Mouse (Mus musculus): ENCODE measurements at regions not wholly inside any gene's neighbourhood (a gene's known extent, or its start where the extent isn't known, plus 50 kb on each side); places are given as distances from the start of the nearest gene placed in this dataset.

DNA sequence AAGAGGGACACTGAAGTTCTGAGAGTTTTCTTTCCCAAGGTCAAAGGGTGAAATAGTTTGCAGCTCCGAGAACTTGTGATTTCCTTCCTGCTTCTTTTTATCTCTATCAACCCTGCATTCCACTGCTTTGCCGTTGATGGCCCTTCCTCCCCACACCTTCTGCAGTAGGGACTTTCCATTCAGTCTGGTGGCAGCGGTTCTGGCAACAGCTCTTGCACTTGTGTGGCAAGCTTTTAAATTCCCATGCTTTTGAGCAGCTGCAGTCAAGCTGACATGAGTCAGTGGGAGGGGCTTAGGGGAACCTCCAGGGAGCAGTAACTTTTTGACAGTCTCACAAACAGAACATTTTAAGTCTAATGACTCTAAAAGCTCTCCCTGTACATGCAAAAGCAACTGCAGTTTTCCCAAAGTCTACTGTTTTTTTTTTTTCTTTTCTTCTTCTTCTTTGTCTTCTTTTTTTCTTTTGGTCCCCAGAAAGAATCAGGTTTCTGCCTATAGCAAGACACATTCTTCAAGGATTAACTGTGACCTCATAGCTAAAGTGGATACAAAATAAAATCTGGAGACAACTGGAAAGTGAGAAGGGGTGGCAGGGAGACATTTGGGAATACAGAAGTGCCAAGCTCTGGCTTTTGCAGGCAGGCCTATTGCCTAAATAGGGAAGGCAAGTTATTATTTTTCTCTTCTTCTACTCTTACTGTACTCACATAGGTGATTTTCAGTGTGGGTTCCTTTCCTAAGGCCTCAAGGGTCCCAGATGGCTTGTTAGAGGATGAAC is 162.8 kb upstream of the Ccdc54 start:
- no peak for TF ChIP-seq CTCF (IDR thresholded peaks at IDR 0.05; ENCODE audit: low read depth)
- TF ChIP-seq EP300 (IDR thresholded peaks at IDR 0.05; ENCODE audit: low read depth): 0 out of 2 replicates have a peak, but pooled peaks have one; percentile 50

All from heart, postnatal 0 days (tissue).